ENCODE assay signal across 25 mouse cellular contexts in genomic region chr8:94754006-94754405, GRCm38 (mm10). TPM values are rescaled to one million over a fixed set of nuclear protein-coding genes. Genes with fewer than 3 reads are reported as not detected.
"Had no signal": no experiment of that assay in that cellular context is flagged by ENCODE, and none has a peak within 500 bp of the region (broad histone marks: within the 10 kb centered on the region; RNA-seq: fewer than 3 reads in every experiment).

No protein-coding gene starts in this region.

- H3K9me3 ChIP-seq: heart, embryonic 12.5 days; hindbrain, embryonic 10.5 days; hindbrain, embryonic 12.5 days; limb, embryonic 10.5 days; limb, embryonic 12.5 days; liver, embryonic 13.5 days had no signal

- DNase-seq: gastrocnemius, postnatal 25 days; heart, adult 2 months; heart, postnatal 10 days; heart, postnatal 4 days; kidney, adult 18-20 months; kidney, adult 8-10 months; kidney, postnatal 10 days; kidney, postnatal 25 days; kidney, postnatal 4 days; liver; liver, embryonic 13.5 days had no signal

- H3K36me3 ChIP-seq: heart, embryonic 12.5 days; hindbrain, embryonic 10.5 days; hindbrain, embryonic 12.5 days; limb, embryonic 10.5 days; limb, embryonic 12.5 days; liver, embryonic 13.5 days had no signal

- H3K9ac ChIP-seq: heart, embryonic 12.5 days; hindbrain, embryonic 12.5 days; hindbrain, embryonic 14.5 days; limb, embryonic 12.5 days; liver, embryonic 13.5 days had no signal

- H3K4me1 ChIP-seq: heart, embryonic 12.5 days; hindbrain, embryonic 10.5 days; hindbrain, embryonic 12.5 days; limb, embryonic 10.5 days; limb, embryonic 12.5 days; liver, embryonic 13.5 days had no signal

- H3K4me3 ChIP-seq: heart, adult 2 months; heart, embryonic 12.5 days; hindbrain, embryonic 10.5 days; hindbrain, embryonic 12.5 days; layer of hippocampus, adult 2 months; left cerebral cortex, adult 2 months; limb, embryonic 10.5 days; limb, embryonic 12.5 days; liver, embryonic 13.5 days had no signal

- H3K4me2 ChIP-seq: heart, embryonic 12.5 days; hindbrain, embryonic 12.5 days; hindbrain, embryonic 14.5 days; limb, embryonic 12.5 days; liver, embryonic 11.5 days; liver, embryonic 13.5 days had no signal

- H3K27me3 ChIP-seq: hindbrain, embryonic 12.5 days; limb, embryonic 12.5 days had no signal

- ATAC-seq: hindbrain, embryonic 16.5 days; inflammation-experienced regulatory T-cells, adult 6 months had no signal

- H3K27ac ChIP-seq: heart, adult 2 months; hindbrain, embryonic 10.5 days; hindbrain, embryonic 12.5 days; hindbrain, embryonic 14.5 days; layer of hippocampus, adult 2 months; left cerebral cortex, adult 2 months; limb, embryonic 10.5 days; limb, embryonic 12.5 days; liver, embryonic 13.5 days had no signal

RNA-seq across cellular contexts. Expression of gene Ccl22, which starts 8.6 kb away (rescaled TPM):
- polyA plus RNA-seq: heart, embryonic 12.5 days; heart, embryonic 14.5 days; hindbrain, embryonic 10.5 days; hindbrain, embryonic 12.5 days; hindbrain, embryonic 14.5 days; hindbrain, embryonic 16.5 days; inflammation-experienced regulatory T-cells, adult 6 months; kidney, embryonic 14.5 days; kidney, embryonic 16.5 days; limb, embryonic 10.5 days; limb, embryonic 12.5 days; liver, embryonic 11.5 days had no signal

RNA-seq across cellular contexts. Expression of gene Ccl17, which starts 56.2 kb away (rescaled TPM):
- polyA plus RNA-seq: hindbrain, embryonic 10.5 days; hindbrain, embryonic 12.5 days; inflammation-experienced regulatory T-cells, adult 6 months; kidney, embryonic 14.5 days; limb, embryonic 10.5 days; limb, embryonic 12.5 days had no signal

RNA-seq across cellular contexts. Expression of gene Pllp, which starts 57.9 kb away (rescaled TPM):
- polyA plus RNA-seq: heart, embryonic 12.5 days; heart, embryonic 14.5 days; limb, embryonic 10.5 days had no signal
